8 mouse cellular contexts compared by ENCODE assay signal in the genomic region with DNA sequence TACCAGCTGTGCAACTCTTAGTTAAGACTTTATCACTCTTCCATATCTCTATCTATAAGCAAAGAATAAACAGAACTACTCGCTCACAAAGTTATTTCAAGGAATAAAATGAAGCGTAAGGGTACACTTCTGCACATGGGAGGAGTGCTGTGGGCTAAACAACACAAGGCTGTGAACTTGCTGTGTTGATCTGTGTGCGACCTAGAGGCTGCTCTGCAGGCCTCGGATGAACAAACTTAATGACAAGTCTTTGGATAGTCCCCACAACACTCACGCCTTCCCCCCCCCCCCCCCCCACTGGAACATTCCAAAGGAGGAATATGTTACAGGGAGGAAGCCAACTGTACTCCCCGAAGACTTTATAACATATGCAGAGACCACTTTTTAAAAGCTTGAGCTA. TPM values are rescaled to one million over a fixed set of nuclear protein-coding genes. Genes with fewer than 3 reads are reported as not detected.
DNase-seq lines count a peak whose midpoint lies in the region; ATAC-seq and TF ChIP-seq lines count a peak whose summit lies in the region.

A gene (plus strand): TSS at position 336 of the 400 bp plus-strand sequence.

- H3K4me3 ChIP-seq in kidney, embryonic 16.5 days (ENCODE audit: low read length), result peak within 1 kb of the TSS; percentile 85
- peak within 1 kb of the TSS; percentile 61 for H3K4me3 ChIP-seq in cortical plate, adult 2 months (ENCODE audit: insufficient read depth, low read length)
- peak within 1 kb of the TSS; percentile 94 for H3K4me3 ChIP-seq in hindbrain, embryonic 16.5 days (ENCODE audit: low read length)
- peak within 1 kb of the TSS; percentile 60 for H3K4me3 ChIP-seq in midbrain, postnatal 0 days (ENCODE audit: low read depth, low read length)

- no peaks in the 10 kb centered on the region for H3K36me3 ChIP-seq in kidney, embryonic 16.5 days (ENCODE audit: insufficient read depth, low read length)
- H3K36me3 ChIP-seq in hindbrain, embryonic 16.5 days (ENCODE audit: control insufficient read depth, insufficient read depth, low read length), result no peaks in the 10 kb centered on the region
- no peaks in the 10 kb centered on the region for H3K36me3 ChIP-seq in midbrain, postnatal 0 days (ENCODE audit: insufficient read depth, low read length)

- DNase-seq in kidney, adult 11 months, result no peak
- DNase-seq in midbrain, postnatal 0 days (ENCODE audit: low spot score), result no peak
- DNase-seq in urinary bladder, postnatal 10 days (ENCODE audit: low spot score), result no peak
- DNase-seq in layer of hippocampus, adult 9-10 months (ENCODE audit: low spot score), result no peak
- DNase-seq in yolk sac, embryonic 10.5 days (ENCODE audit: low spot score), result no peak

- no peaks in the 10 kb centered on the region for H3K4me1 ChIP-seq in kidney, embryonic 16.5 days (ENCODE audit: insufficient read depth, low read length)
- 0 out of 2 replicates have a peak, but pooled peaks cover 2% of the 10 kb centered on the region for H3K4me1 ChIP-seq in cortical plate, adult 2 months (ENCODE audit: control insufficient read depth, insufficient read depth, low read length)
- peaks cover 2% of the 10 kb centered on the region; the same call in 1 of the 2 replicates for H3K4me1 ChIP-seq in hindbrain, embryonic 16.5 days (ENCODE audit: control insufficient read depth, insufficient read depth, low read depth, low read length)
- no peaks in the 10 kb centered on the region for H3K4me1 ChIP-seq in midbrain, postnatal 0 days (ENCODE audit: insufficient read depth, low read length)

- WGBS in kidney, embryonic 16.5 days, result 84% methylated on average over 6 of the region's 6 CpGs
- WGBS in hindbrain, embryonic 16.5 days, result 81% methylated on average over 6 of the region's 6 CpGs
- WGBS in midbrain, postnatal 0 days, result 78% methylated on average over 6 of the region's 6 CpGs

- H3K27ac ChIP-seq in kidney, embryonic 16.5 days (ENCODE audit: low read length), result peak within 1 kb of the TSS; percentile 98
- peak within 1 kb of the TSS; percentile 52 for H3K27ac ChIP-seq in cortical plate, adult 2 months (ENCODE audit: insufficient read depth, low read length)
- peak within 1 kb of the TSS; percentile 80 for H3K27ac ChIP-seq in hindbrain, embryonic 16.5 days (ENCODE audit: low read depth, low read length)
- H3K27ac ChIP-seq in midbrain, postnatal 0 days (ENCODE audit: low read depth, low read length), result peak within 1 kb of the TSS; percentile 60

- H3K9me3 ChIP-seq in kidney, embryonic 16.5 days (ENCODE audit: low read length), result no peaks in the 10 kb centered on the region
- H3K9me3 ChIP-seq in hindbrain, embryonic 16.5 days (ENCODE audit: control insufficient read depth, low read length), result no peaks in the 10 kb centered on the region
- H3K9me3 ChIP-seq in midbrain, postnatal 0 days (ENCODE audit: low read length), result no peaks in the 10 kb centered on the region

- peak within 1 kb of the TSS; percentile 94 for H3K9ac ChIP-seq in kidney, embryonic 16.5 days (replicated peaks; ENCODE audit: low read length)
- peak within 1 kb of the TSS; percentile 92 for H3K9ac ChIP-seq in hindbrain, embryonic 16.5 days (ENCODE audit: low read depth, low read length)
- peak within 1 kb of the TSS; percentile 67 for H3K9ac ChIP-seq in midbrain, postnatal 0 days (replicated peaks; ENCODE audit: low read length, poor library complexity, severe bottlenecking)

- peak within 1 kb of the TSS; percentile 58 for H3K4me2 ChIP-seq in kidney, embryonic 16.5 days (replicated peaks; ENCODE audit: low read depth, low read length)
- peak within 1 kb of the TSS; percentile 83 for H3K4me2 ChIP-seq in hindbrain, embryonic 16.5 days (ENCODE audit: low read length)
- H3K4me2 ChIP-seq in midbrain, postnatal 0 days (ENCODE audit: low read depth, low read length, poor library complexity, severe bottlenecking), result peak within 1 kb of the TSS; percentile 70

- no peak for TF ChIP-seq CTCF in cortical plate, adult 2 months (IDR thresholded peaks at IDR 0.05; ENCODE audit: extremely low read depth, insufficient read depth, low read length)
- TF ChIP-seq CTCF in midbrain, postnatal 0 days (IDR thresholded peaks at IDR 0.05), result no peak

- TF ChIP-seq POLR2A in cortical plate, adult 2 months (IDR thresholded peaks at IDR 0.05; ENCODE audit: extremely low read depth, insufficient read depth, low read length), result no peak

- no peaks in the 10 kb centered on the region for H3K27me3 ChIP-seq in kidney, embryonic 16.5 days (ENCODE audit: insufficient read depth, low read length)
- no peaks in the 10 kb centered on the region for H3K27me3 ChIP-seq in hindbrain, embryonic 16.5 days (replicated peaks; ENCODE audit: control insufficient read depth, insufficient read depth, low read length)
- no peaks in the 10 kb centered on the region for H3K27me3 ChIP-seq in midbrain, postnatal 0 days (ENCODE audit: insufficient read depth, low read length)

- ATAC-seq in kidney, embryonic 16.5 days (ENCODE audit: low FRiP score, low TSS enrichment), result peak; percentile 65
- peak; percentile 40 for ATAC-seq in hindbrain, embryonic 16.5 days
- peak; percentile 12; the same call in 1 of the 2 replicates for ATAC-seq in midbrain, postnatal 0 days (ENCODE audit: low FRiP score)

RNA-seq across cellular contexts. Expression of the gene that starts here (rescaled TPM):
- 0.24 TPM in 1 of 2 replicates, not detected in the other for polyA plus RNA-seq in kidney, embryonic 16.5 days (2015; fragmentation: Nextera tagmentation; extraction: Ambion mirVana)
- polyA plus RNA-seq in cortical plate, adult 2 months (2012; rRNA removed), result 0.30 and 0.31 TPM in 2 replicates
- 0.19 and 0.27 TPM in 2 replicates for polyA plus RNA-seq in hindbrain, embryonic 16.5 days (2015; fragmentation: Nextera tagmentation; extraction: Ambion mirVana)
- total RNA-seq in midbrain, postnatal 0 days (2014; rRNA removed), result not detected in 2 replicates
- polyA plus RNA-seq in midbrain, postnatal 0 days (2015; fragmentation: Nextera tagmentation; extraction: Ambion mirVana), result 0.06 and 0.27 TPM in 2 replicates

Comparison
In these comparisons a context has a peak if more than half of its experiments do, and no peak if none do; other contexts are left out.
1. Peak in ATAC-seq, H3K4me3 ChIP-seq, H3K27ac ChIP-seq, H3K9ac ChIP-seq and H3K4me2 ChIP-seq in kidney, embryonic 16.5 days; RNA of the gene not detected or under 1 TPM.
2. Peak in ATAC-seq, H3K4me3 ChIP-seq, H3K27ac ChIP-seq, H3K9ac ChIP-seq and H3K4me2 ChIP-seq in hindbrain, embryonic 16.5 days; RNA of the gene not detected or under 1 TPM.
3. Peak in ATAC-seq, H3K4me3 ChIP-seq, H3K27ac ChIP-seq, H3K9ac ChIP-seq and H3K4me2 ChIP-seq in midbrain, postnatal 0 days; RNA of the gene not detected or under 1 TPM.
4. ATAC-seq: peak in every context shown above with its lines; median percentile 65 in kidney, embryonic 16.5 days; 40 in hindbrain, embryonic 16.5 days; 12 in midbrain, postnatal 0 days.